Mouse (Mus musculus) frontal cortex, postnatal 25 days (tissue): ENCODE data around the gene 0610010K14Rik.
A peak's percentile ranks its signal among the peaks of the same experiment; 100 is the strongest.

Experiments
- DNase-seq, 2 experiments: peaks; one replicate each; pipeline ENCODE4 v3.0.0; 2022; ENCODE audit warnings: low spot score in 2 of 2

The 0610010K14Rik gene

GRCm38 (mm10) chr11:70237457-70238167 is at the start of gene 0610010K14Rik:
Gene 0610010K14Rik, minus strand, starts transcription at chr11:70237914.
- peak; percentile 96 for DNase-seq

GRCm38 (mm10) chr11:70285686-70286085 is 48.0 kb upstream of the 0610010K14Rik start:
- DNase-seq = no peak

- DNase-seq = no peak
Measured at GRCm38 (mm10) chr11:70284757-70285156, 47.0 kb upstream of the 0610010K14Rik start.

GRCm38 (mm10) chr11:70283666-70284065 is 46.0 kb upstream of the 0610010K14Rik start:
- DNase-seq = no peak

GRCm38 (mm10) chr11:70280441-70280840 is 42.7 kb upstream of the 0610010K14Rik start:
- no peak for DNase-seq

- DNase-seq = no peak
Measured at GRCm38 (mm10) chr11:70278961-70279360, 41.2 kb upstream of the 0610010K14Rik start.

GRCm38 (mm10) chr11:70271641-70272040 is 33.9 kb upstream of the 0610010K14Rik start:
- no peak for DNase-seq

GRCm38 (mm10) chr11:70266405-70266804 is 28.7 kb upstream of the 0610010K14Rik start:
- DNase-seq = no peak

- no peak for DNase-seq
Measured at GRCm38 (mm10) chr11:70265819-70266218, 28.1 kb upstream of the 0610010K14Rik start.

GRCm38 (mm10) chr11:70265252-70265651 is 27.5 kb upstream of the 0610010K14Rik start:
- no peak for DNase-seq

GRCm38 (mm10) chr11:70259035-70259434 is 21.3 kb upstream of the 0610010K14Rik start:
- DNase-seq = no peak

GRCm38 (mm10) chr11:70254931-70255531 is 17.3 kb upstream of the 0610010K14Rik start, which contains the start of gene Alox12:
Gene Alox12, minus strand, starts transcription at chr11:70255353.
- no peak for DNase-seq

- DNase-seq = no peak
Measured at GRCm38 (mm10) chr11:70254337-70254736, 16.6 kb upstream of the 0610010K14Rik start.

GRCm38 (mm10) chr11:70251853-70252252 is 14.1 kb upstream of the 0610010K14Rik start:
- DNase-seq = no peak

GRCm38 (mm10) chr11:70250150-70250549 is 12.4 kb upstream of the 0610010K14Rik start:
- no peak for DNase-seq

- peak in 1 of 2 experiments; percentile 53 for DNase-seq
Measured at GRCm38 (mm10) chr11:70247136-70247845, 9.6 kb upstream of the 0610010K14Rik start.

GRCm38 (mm10) chr11:70242591-70242990 is 4.9 kb upstream of the 0610010K14Rik start:
- no peak for DNase-seq

- DNase-seq = peak; percentile 77 to 80
Measured at GRCm38 (mm10) chr11:70239541-70240279, 2.0 kb upstream of the 0610010K14Rik start, which contains the start of the genes Gm21988 and Rnasek. Gene Gm21988, minus strand, starts transcription at chr11:70239830. Gene Rnasek, minus strand, starts transcription at chr11:70239842.

GRCm38 (mm10) chr11:70238591-70239440 is 1.1 kb upstream of the 0610010K14Rik start:
- no peak for DNase-seq

- DNase-seq = no peak
Measured at GRCm38 (mm10) chr11:70236717-70237116, 997 bp downstream of the 0610010K14Rik start.
